Mouse (Mus musculus) MEL (cell line): ENCODE data around the gene Auts2.

Source experiments
- BHLHE40 ChIP-seq: IDR thresholded peaks from 2 replicates; pipeline ENCODE4 v1.6.1; 2012; ENCODE audit warnings: low read depth, mild to moderate bottlenecking, inconsistent platforms, low read length, improper control_type of control experiment, borderline replicate concordance
- CTCF ChIP-seq, 3 experiments: IDR thresholded peaks in 2 of 3; conservative IDR thresholded peaks in 1 of 3; 2 replicates each; pipeline ENCODE4 v1.5.1; 2011 to 2012; ENCODE audit warnings: low read length in 3 of 3, low read depth in 2 of 3, mild to moderate bottlenecking in 2 of 3, improper control_type of control experiment in 1 of 3, inconsistent platforms in 1 of 3, mixed read lengths in 1 of 3, moderate library complexity in 1 of 3; ENCODE audit not compliant: control insufficient read depth in 1 of 3, insufficient read depth in 1 of 3, poor library complexity in 1 of 3, severe bottlenecking in 1 of 3
- EP300 ChIP-seq, 2 experiments: IDR thresholded peaks; 2 replicates each; pipeline ENCODE4 v1.6.1; 2011; ENCODE audit warnings: improper control_type of control experiment in 2 of 2, low read length in 2 of 2, low read depth in 1 of 2, mild to moderate bottlenecking in 1 of 2
- GATA1 ChIP-seq: IDR thresholded peaks from 2 replicates; pipeline ENCODE4 v1.6.1; 2011; ENCODE audit warnings: low read depth, low read length, improper control_type of control experiment
- MAZ ChIP-seq: IDR thresholded peaks from 2 replicates; pipeline ENCODE4 v1.6.1; 2012; ENCODE audit warnings: low read depth, mild to moderate bottlenecking, inconsistent platforms, low read length, improper control_type of control experiment
- MEF2A ChIP-seq: IDR thresholded peaks from 2 replicates; pipeline ENCODE4 v1.6.1; 2014; ENCODE audit warnings: low read depth, mild to moderate bottlenecking, inconsistent platforms, low read length, improper control_type of control experiment; ENCODE audit not compliant: poor library complexity, insufficient replicate concordance, severe bottlenecking; ENCODE audit errors: extremely low read depth
- MXI1 ChIP-seq: IDR thresholded peaks from 2 replicates; pipeline ENCODE4 v1.6.1; 2011; ENCODE audit warnings: mild to moderate bottlenecking, low read depth, low read length, improper control_type of control experiment
- POLR2A ChIP-seq, 2 experiments: IDR thresholded peaks; 2 replicates each; pipeline ENCODE4 v1.6.1; 2011 to 2012; ENCODE audit warnings: low read length in 2 of 2, mild to moderate bottlenecking in 2 of 2, control low read depth in 1 of 2, improper control_type of control experiment in 1 of 2, low read depth in 1 of 2, moderate library complexity in 1 of 2; ENCODE audit not compliant: control insufficient read depth in 1 of 2, insufficient read depth in 1 of 2, poor library complexity in 1 of 2
- SMC3 ChIP-seq: IDR thresholded peaks from 2 replicates; pipeline ENCODE4 v1.6.1; 2011; ENCODE audit warnings: low read depth, low read length, improper control_type of control experiment

GRCm38 (mm10) chr5:131783241-131783640 is 759.9 kb downstream of the Auts2 start:
- no peak for TF ChIP-seq MEF2A
- TF ChIP-seq CTCF (IDR thresholded peaks at IDR 0.05 in 2 of 3, conservative IDR thresholded peaks at IDR 0.05 in 1 of 3; ENCODE audit: control insufficient read depth in 1 of 3, insufficient read depth in 1 of 3, low read depth in 2 of 3, low read length in 3 of 3, poor library complexity in 1 of 3, severe bottlenecking in 1 of 3) = no peak
- no peak for TF ChIP-seq POLR2A (IDR thresholded peaks at IDR 0.05; ENCODE audit: control insufficient read depth in 1 of 2, insufficient read depth in 1 of 2, low read depth in 1 of 2, low read length in 2 of 2, poor library complexity in 1 of 2)
- no peak for TF ChIP-seq MAZ
- TF ChIP-seq SMC3 = no peak
- TF ChIP-seq MXI1 = no peak
- TF ChIP-seq BHLHE40 = no peak
- TF ChIP-seq EP300 (IDR thresholded peaks at IDR 0.05; ENCODE audit: low read depth in 1 of 2, low read length in 2 of 2) = no peak
- TF ChIP-seq GATA1 = no peak
